Mouse (Mus musculus) E14TG2a.4 (cell line): ENCODE results near the gene Msx3.

Experiments
- CTCF ChIP-seq: conservative IDR thresholded peaks from 2 replicates; pipeline ENCODE4 v1.5.1; 2014; ENCODE audit warnings: low read length
- POU5F1 ChIP-seq: IDR thresholded peaks from 2 replicates; pipeline ENCODE4 v1.6.1; 2014; ENCODE audit warnings: low read length, borderline replicate concordance

GRCm38 (mm10) chr7:140036281-140037170 lies 12.4 kb downstream of the Msx3 start, which contains the start of the genes Zfp511 and Tubgcp2:
- no peak for TF ChIP-seq CTCF
- TF ChIP-seq POU5F1 = no peak
